Mouse (Mus musculus): ENCODE measurements around the gene Tshz2. TPM values are rescaled to one million over a fixed set of nuclear protein-coding genes. Genes with fewer than 3 reads are reported as not detected.
A peak's percentile ranks its signal among the peaks of the same experiment; 100 is the strongest.
"Not testable (repeated sequence)": the region's sequence is repeated elsewhere in the genome, so short reads cannot be mapped to it uniquely, and the experiment has no call there.

Gene Tshz2
- total RNA-seq, 2 experiments from 2014 or later, result 13.9 to 15.0 TPM

DNA sequence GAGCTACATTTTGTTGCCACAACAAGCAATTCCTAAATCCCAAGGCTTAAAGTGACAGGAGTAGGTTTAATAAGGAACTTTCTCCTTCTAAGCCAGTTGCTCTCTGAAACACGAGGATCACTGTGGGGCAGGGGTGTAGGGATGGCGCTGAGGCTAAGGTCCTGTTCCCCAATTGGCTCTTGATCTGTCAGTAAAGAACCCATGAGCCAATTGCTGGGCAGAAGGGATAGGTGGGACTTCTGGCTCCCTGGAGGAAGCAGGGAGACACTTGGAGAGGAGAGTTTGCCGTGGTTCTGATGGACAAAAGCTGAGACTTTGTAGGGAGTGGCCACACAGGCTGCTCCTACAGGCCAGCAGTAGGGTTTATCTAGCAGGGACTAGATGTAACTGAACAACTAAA, 128.9 kb downstream of the Tshz2 start:
- no peak for DNase-seq

DNA sequence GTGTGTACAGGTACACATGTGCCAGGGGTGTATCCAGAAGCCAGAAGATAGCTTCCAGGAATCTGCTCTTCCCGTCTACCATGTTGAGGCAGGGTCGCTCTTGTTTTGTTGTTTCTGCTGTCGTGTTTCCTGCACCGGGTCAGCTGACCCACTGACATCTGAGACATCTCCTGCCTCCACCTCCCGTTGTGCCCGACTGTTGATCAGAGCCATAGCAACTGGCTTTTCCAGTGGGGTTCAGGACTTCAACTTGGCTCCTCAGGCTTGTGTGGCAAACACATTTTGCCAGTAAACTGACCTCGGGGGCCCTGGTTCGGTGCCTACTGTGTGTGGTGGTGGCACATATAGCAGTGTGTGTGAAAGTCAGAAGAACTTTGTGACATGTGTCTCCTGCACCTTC, 129.5 kb downstream of the Tshz2 start:
- DNase-seq, result no peak

DNA sequence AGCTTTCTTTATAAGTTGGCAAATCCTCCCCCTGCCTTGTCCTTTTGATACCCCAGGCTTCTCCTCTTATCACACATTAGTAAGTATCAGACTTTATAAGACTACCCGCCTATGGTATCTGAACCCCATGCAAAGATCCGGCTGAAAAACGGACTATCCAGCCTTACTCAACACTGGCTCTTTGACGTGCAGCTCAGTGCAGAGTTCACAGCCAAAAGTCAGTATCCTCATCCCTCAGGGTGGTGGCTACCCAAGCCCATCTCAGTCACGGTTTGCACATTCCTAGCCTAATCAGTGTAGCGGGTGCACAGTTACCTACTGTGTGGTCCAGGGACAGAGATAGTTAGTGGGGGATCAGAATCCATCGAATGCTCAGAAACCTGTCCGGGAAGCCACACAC, 130.9 kb downstream of the Tshz2 start:
- DNase-seq, result no peak

DNA sequence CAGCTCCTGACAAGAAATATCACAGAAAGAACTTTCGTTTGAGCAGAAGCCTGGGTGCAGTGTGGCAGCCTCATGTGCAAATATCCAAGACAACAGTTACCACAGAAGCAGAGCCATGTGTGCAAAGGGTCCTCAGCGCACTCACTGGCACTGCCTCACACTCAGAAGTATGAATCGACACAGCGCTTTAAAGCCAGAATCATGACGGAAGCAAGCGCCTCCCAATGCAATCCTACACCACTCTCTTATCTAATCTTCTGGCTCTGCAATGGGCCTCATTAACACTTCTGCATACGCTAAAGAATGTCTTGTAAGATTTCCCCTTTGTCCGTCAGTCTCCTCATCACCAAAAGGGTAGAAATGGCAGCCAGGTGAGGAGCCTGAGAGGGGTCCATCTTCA, 133.4 kb downstream of the Tshz2 start:
- no peak for DNase-seq

DNA sequence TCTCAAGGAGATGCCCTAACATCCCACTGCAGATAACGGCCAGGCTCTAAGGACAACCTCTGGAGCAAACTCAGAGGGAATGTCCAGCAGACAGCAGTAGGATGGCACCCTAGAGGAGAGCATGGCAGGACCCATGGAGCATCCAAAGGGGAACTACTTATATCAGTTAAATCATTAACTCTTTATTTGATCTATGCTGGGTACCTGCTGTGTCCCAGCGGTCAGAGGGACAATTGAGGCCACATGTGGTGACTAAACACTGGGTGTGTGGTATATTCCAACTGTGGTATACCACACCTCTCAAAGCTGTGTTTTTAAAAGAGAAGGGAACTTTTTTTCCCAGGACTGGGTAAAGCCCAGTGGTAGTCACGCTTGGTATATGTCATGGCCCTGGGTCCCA, 134.5 kb downstream of the Tshz2 start:
- DNase-seq, result no peak

DNA sequence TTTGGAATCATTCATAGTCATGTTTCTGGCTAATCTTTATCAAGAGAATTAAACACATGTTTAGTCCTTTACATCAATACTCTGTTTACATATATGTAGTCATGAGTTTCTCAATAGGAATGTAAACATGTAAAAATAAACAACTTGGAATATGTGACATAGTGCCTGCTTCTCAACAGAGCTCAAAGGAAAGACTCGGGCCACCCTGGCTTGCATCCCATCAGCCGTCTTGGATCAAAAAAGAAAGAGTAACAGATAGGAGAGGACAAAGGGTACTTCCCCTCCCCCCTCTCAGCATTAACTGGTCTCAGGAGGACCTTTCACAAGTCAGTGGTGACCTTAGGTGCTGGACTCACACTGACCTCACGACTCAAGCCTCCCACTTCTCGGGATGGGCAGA, 142.3 kb downstream of the Tshz2 start:
- DNase-seq, result no peak

DNA sequence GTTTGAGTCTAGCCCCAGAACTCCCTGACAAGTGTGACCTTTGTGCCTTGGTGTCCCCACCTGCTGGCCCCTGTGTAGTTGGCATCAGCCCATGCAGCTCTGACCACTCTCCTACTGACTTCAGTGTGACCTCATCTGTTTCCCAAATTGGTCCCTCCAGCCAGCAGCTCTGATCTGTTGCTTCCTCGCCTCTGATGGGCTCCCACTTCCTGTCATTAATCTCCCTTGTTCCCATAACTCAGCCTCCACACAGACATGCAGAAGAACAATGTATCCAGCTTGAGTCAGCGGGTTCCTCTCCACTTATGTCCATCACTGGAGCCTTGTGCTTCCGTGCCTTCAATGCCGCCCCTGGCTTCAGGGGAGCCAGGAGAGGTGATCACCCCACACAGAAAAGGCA, 144.4 kb downstream of the Tshz2 start:
- DNase-seq, result peak; percentile 23

DNA sequence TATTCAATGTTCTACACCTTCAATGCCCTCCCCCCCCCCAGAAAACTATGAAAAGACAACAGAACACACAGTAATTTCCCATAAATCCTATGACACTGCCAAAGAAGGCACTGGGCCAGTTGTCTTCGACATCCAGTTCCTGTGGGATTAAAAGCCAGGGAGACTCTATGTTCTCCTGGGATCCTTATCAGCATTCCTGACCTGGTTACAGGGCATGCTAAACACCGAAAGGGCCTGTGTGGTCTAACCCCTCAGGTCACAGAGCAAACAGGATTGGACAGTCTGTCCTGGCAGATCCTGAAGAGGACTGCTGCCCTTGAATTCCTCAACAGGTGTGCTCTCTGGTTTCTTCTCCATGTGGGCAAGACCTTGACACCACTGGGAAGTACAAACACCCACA, 145.0 kb downstream of the Tshz2 start:
- DNase-seq, result no peak

DNA sequence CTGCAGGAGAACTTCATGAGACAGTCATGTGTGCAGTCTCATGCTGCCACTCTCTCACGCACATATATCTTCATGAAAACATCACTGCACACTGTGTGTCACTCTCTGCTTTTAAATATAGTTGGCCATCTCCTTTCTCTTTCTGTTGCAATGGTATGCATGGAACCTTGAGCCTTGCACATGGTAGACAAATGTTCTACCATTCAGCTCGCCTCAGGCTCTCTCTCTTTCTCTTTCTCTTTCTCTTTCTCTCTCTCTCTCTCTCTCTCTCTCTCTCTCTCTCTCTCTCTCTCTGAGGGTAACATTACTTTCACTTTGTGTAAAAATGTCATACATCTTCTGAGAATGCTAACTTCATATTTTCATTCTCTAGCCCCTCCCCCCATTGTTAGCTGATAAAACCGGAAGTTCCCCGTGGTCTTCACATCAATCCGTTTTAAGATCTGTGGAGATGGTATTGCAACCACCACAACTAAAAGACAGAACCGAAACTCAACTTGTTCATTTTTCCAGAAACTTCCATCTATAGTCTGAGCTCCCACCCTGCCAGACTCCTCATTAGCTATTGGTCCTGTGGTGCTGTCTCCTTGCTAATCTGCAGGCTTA, 146.0 kb downstream of the Tshz2 start:
- no peak for DNase-seq

DNA sequence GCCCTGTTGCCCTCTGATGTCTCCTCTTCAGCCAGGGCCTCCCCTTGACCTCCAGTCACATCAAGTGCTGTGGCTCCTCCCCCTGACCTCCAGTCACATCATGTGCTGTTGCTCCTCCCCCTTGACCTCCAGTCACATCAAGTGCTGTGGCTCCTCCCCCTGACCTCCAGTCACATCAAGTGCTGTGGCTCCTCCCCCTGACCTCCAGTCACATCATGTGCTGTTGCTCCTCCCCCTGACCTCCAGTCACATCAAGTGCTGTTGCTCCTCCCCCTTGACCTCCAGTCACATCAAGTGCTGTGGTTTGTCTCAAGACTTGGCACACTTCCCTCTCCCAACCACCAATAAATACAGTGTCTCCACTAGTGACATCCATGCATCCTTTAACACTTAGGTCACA, 148.9 kb downstream of the Tshz2 start:
- not testable (repeated sequence) for DNase-seq

DNA sequence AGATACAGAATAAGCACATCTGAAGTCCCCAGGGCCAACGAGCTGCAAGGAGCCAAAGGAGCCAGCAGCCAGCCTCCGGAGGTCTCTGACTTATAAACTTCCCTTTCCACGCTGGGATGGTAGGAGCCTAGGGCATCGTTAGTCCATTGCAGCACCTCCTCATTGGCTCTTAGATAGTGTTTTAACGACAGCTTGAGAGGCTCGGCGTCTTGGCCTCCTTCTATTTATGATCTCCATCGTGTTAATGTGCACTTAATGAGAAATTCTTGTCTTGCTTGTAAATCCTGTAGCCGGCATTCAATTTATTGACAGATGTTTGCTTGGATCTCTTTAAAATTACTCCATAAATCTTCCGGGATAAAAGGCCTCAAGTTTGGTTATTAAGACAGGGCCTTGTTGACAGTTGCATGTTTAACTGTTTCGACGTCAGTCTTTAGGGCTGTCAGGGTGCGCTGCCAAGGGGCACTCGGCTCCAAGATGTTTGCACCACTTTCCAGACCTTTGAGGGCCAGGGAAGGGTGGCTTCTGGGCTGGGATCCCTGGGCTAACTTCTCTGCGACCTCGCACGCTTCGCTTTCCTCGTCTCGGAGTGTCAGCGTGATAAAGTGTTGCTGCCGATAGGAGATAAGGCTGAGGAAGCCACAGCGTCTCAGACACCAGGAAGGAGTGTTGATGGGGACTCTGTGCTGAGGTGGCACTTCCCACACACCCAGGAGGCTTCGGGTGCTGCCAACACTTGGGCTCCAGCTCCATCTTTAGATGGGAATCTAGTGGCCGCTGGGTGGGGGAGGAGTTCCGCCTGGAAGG, 150.3 kb downstream of the Tshz2 start:
- no peak for DNase-seq

DNA sequence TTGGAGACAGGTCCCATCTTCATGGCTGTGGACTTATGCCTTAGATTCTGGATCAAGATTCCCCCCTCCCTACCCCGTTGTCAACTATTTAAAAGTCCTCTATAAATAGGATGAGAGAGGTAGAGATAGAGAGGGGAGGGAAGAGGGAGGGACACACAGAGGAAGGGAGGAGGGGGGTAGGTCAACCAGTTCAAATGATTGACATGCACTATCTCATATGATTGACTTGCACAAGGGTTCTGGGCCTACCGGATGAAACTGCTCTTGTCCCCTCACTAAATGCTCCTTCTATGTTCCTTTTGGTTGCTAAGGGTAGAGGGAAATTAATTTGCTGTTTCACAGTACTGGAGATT, 150.8 kb downstream of the Tshz2 start:
- no peak for DNase-seq

DNA sequence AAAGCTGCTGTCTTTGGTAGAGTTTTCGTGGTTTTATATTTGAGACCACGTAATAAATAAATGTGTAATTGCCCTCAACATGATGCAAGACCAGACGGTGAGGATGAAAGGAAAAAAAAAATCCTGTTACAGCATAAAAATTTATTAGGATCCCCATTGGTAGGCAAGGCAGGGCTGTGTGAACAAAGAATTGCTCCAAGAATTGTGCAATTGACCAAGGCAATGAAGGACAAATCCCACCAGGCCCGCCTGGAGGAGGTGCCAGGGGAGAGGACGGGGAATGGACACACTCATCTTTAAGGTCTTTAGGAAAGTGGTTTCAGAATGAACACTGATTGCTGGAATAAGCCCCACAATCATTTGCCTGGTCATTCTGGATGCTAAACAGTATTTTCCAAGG, 154.6 kb downstream of the Tshz2 start:
- DNase-seq, result no peak

DNA sequence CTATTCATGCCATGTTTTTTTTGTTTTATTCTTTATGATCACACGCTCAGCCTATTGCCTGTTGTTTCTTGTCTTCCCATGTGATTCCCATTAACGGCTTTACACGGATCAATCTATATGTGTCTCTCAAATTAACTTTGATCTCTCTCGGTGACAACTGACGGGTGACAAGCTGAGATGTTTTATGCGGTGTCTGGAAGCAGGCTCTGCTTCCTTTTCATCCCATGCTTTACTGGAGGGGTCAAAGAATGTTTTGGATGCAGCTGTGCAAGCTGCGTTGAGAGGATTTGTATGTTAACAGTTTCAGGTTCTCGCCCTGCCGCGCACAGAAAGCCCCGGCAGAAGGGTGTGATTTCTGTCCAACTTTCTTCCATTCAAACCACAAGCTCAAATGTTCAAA, 155.1 kb downstream of the Tshz2 start:
- no peak for DNase-seq

DNA sequence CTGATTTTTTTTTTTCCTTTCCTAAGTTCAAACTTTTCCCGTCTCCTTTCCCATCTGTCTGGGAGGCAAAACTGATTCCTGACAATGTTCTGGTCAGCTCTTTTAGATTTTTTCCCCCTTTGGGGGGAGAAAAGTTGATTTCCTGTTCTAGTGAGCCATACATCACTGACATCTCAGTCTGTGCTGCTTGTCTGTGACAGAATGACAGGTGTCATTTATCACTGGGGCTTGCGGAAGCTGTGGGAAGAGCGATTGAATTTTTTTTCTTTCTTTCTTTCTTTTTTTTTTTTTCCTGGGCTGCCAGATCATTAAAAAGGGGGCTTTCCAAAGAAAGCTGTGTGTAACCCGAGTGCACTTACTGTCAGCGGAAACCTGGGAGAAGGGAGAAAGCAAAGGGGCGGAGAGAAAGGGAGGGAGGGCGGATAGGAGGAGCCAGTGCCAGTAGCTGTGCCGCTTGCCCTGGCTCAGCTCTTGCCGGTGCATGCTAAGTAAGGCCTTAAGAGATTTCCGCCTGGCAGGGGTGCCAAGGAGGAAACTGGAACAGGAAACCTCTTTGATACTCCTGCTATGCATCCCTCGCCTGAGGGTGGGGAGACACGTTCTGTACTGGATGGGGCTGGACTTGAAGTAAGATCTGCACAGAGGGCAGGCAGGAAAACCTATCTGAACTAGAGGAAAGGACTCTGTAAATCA, 157.8 kb downstream of the Tshz2 start:
- peak; percentile 71 for DNase-seq

DNA sequence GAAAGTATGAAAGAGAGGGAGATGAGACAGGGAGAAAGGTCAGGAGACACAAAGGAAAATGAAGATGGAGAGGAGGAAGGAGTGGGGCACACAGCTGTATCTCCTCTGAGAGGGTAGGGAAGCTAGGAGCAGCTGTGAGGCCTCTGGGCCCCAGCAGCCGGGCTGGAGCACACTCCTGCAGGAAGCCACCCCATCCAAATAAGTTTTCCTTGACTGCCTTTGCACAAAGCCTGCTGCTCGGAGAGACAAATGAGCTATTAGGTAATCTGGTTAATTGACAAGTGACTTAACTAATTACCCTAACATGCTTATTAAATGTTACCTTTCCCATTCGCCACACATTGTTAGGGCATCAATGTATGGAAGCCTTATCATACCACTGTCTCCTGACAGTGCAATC, 159.9 kb downstream of the Tshz2 start:
- no peak for DNase-seq

DNA sequence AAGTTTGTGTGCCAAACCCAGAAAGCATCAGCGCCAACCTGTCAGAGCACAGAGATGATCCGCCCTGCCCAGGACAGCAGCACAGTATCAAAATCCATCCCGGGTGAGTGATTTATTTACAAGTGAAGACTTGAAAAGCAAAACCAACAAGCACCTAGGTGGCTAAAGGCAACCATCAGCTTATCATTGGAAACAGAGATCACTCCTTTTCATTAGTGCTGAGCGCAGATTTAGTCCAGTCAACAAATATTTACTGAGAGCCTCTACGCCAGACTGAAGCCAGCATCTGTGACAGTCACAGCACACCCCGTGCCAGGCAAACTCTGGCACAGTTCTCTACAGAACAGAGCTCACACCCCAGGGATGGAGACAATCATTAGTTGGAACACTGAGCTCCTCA, 169.4 kb downstream of the Tshz2 start:
- DNase-seq, result no peak

DNA sequence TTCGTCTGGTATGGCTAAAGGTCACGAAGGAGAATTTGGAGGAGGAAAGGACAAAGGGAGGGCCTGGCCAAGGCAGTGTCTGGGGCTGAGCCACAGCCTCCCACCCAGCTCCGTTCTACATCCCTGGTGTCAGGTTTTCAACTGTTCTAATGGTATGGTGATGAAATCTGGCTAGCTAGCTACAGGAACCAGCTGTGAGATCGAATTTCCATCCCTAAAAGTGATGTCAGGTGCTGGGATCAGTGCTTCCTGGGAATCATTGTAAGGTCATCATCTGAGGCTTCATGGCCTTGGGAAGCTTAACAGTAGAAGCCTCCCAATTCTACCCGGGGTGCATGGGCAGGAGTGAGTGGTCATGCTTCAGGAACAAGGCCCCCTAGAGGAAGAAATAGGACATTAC, 171.6 kb downstream of the Tshz2 start:
- DNase-seq, result no peak

DNA sequence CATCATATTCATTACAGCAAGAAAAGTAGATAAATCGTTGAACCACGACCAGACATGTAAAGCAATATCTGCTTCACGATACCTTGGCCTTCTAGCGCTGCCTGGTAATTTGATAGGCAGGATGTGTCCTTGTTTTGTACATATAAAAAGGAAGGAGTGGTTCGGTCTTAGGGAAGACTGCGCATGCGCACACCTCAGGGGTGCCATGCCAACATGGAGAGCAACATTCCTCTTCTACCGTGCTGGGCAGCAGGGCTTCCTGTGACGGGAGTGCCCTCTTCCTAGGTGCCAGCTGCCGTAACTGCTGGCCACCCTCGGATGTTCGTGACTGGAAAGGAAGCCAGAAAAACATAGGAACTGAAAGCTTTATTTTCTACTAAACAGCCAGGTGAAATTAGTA, 172.7 kb downstream of the Tshz2 start:
- DNase-seq, result no peak

DNA sequence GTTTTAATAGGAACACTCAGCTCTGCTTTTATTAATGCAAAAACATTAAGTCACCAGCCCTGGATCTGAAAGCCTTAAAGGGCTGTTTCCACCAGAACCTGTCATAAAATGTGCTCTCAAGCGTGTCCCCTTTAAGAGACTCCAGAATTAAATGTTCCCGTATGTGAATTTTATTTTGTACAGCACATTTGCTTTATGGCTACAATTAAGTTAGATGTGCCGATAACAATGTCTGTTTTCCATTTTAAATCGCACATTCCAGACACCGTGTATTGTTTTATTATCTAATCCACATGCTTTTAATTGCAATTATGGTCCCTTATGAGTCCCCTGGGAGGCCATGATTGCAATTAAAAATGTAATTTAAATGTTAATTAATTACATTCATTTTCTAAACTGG, 178.8 kb downstream of the Tshz2 start:
- no peak for DNase-seq

DNA sequence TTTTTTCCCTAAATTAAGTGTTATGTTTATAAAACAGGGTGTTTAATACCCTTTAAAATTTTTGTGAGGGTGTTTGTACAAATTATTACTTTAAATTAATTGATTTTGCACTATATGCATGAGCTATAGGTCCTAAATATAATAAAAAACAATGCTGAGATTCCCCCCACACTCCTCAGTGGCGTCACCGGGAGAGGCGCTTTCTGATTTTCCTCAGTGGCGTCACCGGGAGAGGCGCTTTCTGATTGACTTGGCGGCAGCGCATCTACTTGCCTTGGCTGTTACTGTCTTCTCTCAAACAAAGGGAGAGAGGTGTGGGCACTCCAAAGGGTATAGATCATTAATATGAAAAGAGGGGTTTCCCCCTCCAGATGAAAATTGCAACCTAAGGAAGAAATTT, 179.2 kb downstream of the Tshz2 start:
- DNase-seq, result no peak

DNA sequence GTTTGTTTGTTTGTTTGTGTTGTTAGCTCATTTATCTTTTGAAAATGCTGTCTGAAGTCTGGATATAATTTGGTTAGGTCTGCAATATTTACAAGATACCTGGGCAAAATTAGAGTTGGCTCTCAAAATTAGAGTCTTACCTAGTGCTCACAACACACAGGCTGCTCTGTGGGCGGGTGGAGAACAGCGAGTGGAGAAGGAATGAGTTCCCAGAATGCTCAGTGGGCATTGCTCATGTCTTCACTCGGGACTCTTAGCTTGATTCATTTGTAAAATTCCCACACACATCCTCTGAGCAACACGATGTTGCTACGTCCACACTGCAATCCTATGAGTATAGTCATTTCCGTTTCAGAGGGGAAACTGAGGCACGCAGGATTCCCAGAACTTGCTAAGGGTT, 180.1 kb downstream of the Tshz2 start:
- no peak for DNase-seq

DNA sequence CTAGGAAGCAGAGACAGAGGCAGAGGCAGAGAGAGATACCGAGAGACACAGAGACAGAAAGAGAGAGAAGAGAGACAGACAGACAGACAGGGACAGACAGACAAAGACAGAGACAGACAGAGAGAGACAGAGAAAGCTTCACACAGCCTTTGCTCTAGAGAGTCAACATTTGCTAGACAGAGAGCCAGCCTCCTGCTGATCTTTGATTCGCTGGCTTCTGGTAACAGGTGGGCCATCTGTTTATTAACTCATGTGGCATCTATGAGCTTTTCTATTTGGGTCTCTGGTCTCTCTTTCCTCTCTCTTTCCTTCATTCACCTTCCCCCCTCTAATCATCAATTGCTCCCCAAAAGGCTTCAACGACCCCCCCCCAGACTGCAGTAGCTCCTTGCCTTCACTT, 181.5 kb downstream of the Tshz2 start:
- no peak for DNase-seq

DNA sequence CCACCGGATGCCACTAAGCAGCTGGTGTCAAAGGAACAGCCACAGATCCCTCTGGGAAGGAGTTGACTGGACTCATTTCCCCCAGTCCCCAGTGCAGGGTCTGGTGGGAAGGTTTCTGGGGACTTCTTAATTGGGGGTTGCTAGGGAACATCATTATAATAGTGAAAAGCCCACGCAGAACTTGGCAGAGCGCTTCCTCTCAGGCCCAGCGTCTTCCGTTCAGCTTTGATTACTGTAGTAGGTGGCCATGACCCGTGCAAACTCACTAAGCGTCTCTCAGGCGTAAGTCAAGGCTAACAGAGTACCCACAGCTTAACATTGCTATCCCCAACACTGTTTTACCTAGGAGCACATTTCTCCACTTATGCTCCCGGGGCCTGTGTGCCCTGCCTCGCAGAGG, 181.9 kb downstream of the Tshz2 start:
- no peak for DNase-seq

Measured in heart, postnatal 4 days (tissue).